Mouse (Mus musculus) cerebellum, adult 18-20 months (tissue): ENCODE measurements around the gene Dpp3.
A peak's percentile ranks its signal among the peaks of the same experiment; 100 is the strongest.
"Not testable (repeated sequence)": the region's sequence is repeated elsewhere in the genome, so short reads cannot be mapped to it uniquely, and the experiment has no call there.

ENCODE experiments used
- DNase-seq, 2 experiments: peaks; one replicate each; pipeline ENCODE4 v3.0.0; 2021

Dpp3 gene

DNA sequence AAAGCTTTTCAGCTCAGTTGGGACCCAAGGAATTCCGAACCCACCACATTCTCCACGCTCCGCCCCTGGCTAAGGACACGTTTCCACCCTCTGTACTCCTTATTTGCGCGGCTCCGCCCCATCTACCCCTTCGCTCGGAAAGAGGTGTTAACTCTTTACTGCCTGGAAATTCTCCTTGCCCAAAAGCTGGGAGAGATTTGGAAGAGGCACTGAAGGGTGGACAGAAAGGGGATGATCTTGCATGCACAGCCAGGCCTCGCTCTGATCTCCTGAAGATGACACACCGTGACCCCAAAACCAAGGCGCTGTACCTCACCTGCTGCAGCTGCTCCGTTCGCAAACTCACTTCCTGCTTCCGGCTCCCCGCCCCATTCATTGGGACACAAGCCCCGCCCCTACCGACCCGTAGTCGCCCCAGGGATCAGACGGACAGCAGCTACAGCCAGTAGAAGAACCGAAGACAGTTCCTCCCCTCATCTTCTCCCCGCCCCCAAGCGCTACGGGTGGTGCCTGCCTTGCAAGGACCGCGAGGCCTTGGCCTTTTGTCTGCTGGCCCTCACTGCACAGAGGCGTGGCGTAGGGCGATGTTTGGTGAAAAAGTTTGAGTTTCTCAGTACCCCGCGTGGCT lies at the start of gene Dpp3:
Gene Dpp3 (minus strand): TSS at position 384 of the 628 bp plus-strand sequence.
- peak; percentile 95 to 99 for DNase-seq

DNA sequence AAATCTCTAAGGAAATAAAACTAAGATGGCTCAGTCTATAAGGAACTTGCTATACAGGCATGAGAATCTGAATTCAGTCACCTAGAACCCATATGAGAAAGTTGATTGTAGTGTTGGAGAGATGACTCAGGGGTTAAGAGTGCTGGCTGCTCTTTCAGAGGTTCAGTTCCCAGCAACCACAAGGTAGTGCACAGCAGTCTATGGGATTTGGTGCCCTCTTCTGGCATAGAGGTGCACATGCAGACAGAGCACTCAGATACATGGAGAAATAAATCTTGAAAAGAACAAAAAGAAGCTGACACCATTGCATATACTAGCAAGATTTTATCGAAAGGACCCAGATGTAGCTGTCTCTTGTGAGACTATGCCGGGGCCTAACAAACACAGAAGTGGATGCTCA lies 40.1 kb upstream of the Dpp3 start:
- no peak for DNase-seq

GRCm38 (mm10) chr19:4961928-4962601 lies 34.0 kb upstream of the Dpp3 start, which contains the start of gene Mrpl11:
Gene Mrpl11 (plus strand): TSS chr19:4962147.
- DNase-seq: peak; percentile 92 to 94

GRCm38 (mm10) chr19:4948641-4949040 lies 20.6 kb upstream of the Dpp3 start:
- DNase-seq: not testable (repeated sequence)

- no peak for DNase-seq
Measured at GRCm38 (mm10) chr19:4945540-4945939, 17.5 kb upstream of the Dpp3 start.

DNA sequence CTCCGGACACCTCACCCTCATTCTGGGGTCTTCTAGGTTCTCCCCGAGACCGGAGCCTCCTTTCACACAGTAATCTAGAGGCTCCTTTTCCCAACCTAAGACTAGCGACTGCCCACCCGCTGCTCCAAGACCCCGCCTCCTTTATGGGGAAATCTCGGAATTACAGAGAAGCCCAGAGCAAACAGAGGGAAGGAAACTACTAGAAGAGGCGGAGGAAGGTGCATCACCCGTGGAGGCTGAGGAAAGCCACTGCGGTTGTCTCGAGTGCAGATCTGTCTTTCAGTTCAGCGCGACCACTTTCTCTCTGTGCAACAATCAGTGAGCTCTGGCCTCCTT lies 15.1 kb upstream of the Dpp3 start:
- no peak for DNase-seq

DNA sequence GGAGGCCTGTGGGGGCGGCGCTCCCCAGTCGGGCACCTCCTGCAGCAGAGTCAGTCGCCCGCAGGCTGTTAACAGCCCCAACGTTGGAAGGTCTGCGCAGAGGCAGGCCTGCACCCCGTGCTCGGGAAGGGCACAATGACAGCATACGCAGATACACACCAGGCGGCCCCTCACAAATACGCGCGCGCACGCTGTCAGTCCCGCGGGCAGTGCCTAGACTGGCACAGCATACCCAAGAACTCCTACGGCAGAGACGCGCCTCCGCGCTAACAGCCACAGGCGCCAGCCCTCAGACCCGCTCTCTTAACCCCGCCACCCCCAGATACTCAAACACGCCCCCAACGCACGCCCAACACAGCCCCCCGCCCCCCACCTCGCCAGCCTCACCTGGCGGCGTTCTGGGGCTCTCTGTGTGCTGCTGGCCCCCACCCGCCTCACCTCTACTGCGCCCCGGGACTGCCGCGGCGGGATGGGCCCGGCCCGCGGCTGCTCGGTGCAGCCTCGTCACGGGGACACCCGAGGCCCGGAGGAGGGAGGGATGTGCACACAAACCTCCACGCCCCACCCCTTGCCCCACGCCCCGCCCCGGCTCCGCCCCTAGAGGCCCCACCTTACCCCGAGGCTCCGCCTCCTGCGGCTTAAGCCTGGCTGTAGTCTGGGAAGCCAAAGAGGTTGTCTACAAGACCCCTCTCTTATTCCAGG lies 14.6 kb upstream of the Dpp3 start, which contains the start of gene Peli3:
Gene Peli3 (minus strand): TSS at position 577 of the 702 bp plus-strand sequence.
- peak; percentile 87 to 91 for DNase-seq

GRCm38 (mm10) chr19:4937444-4938310 lies 9.6 kb upstream of the Dpp3 start:
- DNase-seq: no peak

DNA sequence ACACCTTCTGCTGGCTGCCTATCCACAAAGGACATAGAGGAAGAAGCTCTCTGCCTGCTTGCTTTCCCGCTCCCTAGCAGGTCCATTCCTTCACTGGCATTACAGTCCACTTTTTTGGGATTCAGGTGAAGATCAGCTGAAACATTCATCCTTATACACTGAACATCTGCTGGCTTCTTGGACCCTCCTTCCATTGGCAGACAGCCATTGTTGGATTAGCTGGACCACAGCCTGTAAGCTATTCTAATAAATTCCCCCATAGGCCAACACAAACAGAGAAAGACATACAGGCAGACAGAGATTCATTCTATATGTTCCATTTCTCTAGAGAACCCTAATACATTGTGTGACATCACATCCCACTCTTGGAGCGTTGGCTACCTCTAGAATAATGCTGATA lies 8.8 kb upstream of the Dpp3 start:
- DNase-seq: no peak

GRCm38 (mm10) chr19:4928781-4929180 lies 694 bp upstream of the Dpp3 start:
- no peak for DNase-seq

- no peak for DNase-seq
Measured at GRCm38 (mm10) chr19:4925121-4925860, 2.8 kb downstream of the Dpp3 start.

GRCm38 (mm10) chr19:4919652-4920051 lies 8.4 kb downstream of the Dpp3 start:
- no peak for DNase-seq

DNA sequence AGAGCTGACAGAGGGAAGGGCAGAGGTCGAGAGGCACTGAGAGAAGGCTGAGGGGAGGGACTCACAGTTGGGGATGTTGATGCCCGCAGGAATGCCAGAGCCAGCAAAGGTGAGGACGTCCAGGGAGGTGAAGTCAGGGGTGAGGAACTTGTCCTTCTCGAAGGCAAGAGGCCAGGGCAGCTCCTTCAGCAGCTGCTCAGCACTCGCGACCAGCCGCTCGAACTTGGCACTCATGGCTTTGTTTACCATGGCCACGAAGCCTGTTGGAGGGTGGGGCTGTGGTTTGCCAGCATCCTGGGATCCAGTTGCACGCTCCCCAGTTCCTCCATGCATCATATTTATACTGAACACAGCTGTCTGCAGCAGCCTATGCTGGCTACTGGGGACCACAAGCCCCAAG lies 11.3 kb downstream of the Dpp3 start:
- DNase-seq: no peak

DNA sequence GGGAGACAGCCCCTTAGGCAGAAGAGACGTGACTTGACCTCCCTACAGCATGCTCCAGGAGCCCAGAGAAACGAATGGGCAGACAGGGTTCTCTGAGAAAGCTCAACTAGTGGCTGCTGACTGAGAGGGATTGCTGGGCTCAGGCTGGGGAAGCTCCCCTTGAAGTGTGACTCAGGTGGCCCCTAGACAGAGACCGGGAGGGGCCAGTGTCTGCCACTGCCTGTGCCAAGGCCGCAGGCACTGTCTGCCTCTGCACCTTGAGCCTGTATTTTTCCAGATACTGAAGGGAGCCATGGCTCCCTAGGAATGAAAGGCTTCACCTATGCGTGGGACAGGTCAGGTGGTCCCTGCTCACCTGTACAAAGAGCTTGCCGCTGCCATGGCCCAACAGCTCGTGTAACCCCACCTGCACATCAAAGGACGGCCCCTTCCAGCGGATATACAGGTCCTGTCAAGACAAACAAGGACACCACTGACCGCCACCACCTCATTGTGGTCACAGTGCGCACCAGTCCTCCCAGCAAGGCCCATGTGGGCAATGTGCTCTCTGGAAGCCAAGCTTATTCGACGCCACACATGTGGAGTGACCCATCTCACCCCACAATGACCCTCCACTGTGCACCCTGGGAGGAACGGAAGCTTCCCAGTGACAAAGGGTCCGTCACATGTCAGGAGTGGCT lies 12.0 kb downstream of the Dpp3 start:
- no peak for DNase-seq

GRCm38 (mm10) chr19:4909376-4909775 lies 18.7 kb downstream of the Dpp3 start:
- no peak for DNase-seq

DNA sequence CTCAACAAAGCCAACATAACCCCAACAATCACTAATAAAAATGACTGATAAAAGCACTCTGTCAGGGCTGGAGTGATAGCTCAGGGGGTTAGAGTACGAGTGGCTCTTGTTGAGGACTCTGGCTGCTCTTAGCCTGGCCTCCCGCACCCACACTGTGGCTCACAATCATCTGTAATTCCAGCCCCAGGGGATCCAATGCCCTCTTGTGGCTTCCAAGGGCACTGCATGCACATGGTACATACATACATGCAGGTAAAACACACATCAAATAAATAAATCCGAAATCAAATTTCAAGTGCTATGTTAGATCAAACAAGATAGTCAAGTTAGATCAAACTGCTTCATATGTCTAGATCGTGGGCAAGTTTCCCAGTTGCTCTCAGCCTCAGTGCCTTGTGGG lies 20.0 kb downstream of the Dpp3 start:
- no peak for DNase-seq

GRCm38 (mm10) chr19:4905979-4906794 lies 21.9 kb downstream of the Dpp3 start, which contains the start of gene Bbs1:
Gene Bbs1 (minus strand): TSS chr19:4906628.
- peak; percentile 77 to 83 for DNase-seq

DNA sequence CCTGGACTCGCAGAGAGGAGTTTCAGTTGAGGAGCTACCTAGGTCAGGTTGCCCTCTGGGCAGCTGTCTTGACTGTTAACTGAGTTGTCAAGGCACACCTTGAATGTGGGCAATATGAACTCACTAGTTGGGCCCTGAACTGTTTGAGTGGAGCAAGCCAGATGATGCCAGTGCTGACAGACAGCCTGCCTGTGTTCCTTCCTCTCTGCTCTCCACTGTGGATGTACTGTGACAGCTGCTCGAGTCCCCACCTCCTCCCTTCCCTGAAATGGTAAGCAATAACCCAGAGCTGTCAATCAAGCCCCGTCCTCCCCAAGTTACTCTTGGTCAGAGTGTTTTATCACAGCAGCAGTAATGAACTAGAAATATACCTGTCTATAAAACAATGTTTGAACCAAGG lies 28.2 kb downstream of the Dpp3 start:
- DNase-seq: no peak

DNA sequence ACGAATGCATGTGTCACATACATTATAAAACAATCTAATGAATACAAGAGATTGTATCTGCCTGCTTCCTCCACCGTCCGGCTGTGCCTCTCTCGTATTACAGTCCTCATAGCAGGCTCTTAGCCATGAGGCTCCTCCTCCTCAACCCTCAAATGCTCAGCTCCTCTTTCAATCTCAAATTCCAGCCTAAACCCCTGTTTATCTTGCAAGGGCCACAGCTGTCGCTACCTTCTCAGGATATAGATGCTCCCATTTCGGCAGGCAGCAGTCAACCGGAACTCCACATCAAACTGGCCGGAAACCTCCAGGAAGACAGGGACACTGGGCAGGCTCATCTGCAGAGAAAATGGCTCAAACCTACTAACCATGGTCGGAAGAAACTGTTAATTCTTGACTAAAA lies 29.1 kb downstream of the Dpp3 start:
- DNase-seq: no peak

DNA sequence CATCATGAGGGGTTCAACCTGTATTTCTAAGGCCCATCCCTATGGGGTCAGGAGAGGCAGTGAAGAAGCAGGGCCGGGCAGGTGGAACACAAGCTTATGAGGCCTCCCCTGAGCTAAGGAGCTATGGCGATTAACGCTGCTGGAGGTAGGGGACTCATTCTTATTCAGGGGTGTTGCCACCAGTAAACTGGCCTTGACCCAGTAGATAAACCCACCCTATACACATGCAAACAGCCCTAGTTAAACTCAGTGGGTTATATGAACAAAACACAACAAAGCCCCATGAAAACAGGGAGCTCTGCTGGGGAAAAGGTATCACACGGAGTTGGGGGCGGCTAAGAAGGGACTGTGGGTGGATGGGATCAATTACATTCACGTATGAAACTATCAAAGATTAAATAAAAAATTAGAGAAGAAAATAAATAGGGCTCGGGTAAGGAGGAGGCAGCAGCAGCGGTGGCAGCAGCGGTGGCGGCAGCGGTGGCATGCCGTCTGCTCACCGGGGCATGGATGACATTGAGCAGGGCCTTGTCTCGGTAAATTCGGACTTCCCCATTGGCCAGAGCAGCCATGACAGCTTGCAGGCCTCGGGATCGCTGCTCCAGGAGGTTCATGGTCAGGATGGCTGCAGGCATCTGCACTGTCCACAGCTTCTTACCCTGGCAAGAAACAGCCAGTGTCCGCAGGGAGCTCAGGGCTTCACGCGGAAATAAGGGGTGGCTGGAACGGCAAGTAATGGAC lies 31.1 kb downstream of the Dpp3 start:
- no peak for DNase-seq
